Comparison of ENCODE assay signal across 8 mouse cellular contexts in the genomic region with DNA sequence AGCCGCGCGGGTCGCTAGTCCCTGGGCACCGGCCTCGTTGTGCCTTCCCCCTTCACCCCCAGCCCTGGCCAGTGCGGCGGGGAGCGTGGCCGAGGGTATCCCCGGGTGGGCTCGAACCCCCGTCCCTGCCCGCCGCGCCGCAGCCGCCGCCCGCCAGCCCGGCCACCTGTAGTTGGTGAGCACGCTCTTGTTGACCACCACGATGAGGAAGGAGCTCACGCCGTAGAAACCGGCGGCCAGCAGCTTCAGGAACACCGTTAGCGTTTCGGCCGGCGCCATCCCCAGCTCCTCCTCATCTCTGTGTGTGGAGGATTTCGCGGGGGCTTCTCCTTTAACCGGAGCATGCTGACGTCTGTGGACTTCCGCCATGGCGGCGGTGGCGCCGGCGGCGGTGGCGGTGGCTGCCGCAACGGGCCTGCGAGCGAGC. TPM values are rescaled to one million over a fixed set of nuclear protein-coding genes. Genes with fewer than 3 reads are reported as not detected.
A peak's percentile ranks its signal among the peaks of the same experiment; 100 is the strongest.
DNase-seq lines count a peak whose midpoint lies in the region; ATAC-seq and TF ChIP-seq lines count a peak whose summit lies in the region.

No protein-coding gene starts in this region.

- no peaks in the 10 kb centered on the region for H3K4me1 ChIP-seq in brown adipose tissue, adult 24 weeks (ENCODE audit: control insufficient read depth, insufficient read depth, insufficient read length, low read length)
- H3K4me1 ChIP-seq in forebrain, embryonic 15.5 days, result peaks cover 16% of the 10 kb centered on the region
- 0 out of 2 replicates have a peak, but pooled peaks cover 3% of the 10 kb centered on the region for H3K4me1 ChIP-seq in lung, embryonic 14.5 days (ENCODE audit: insufficient read depth)

- H3K9ac ChIP-seq in forebrain, embryonic 15.5 days (replicated peaks), result peak overlapping the region; percentile 98
- H3K9ac ChIP-seq in lung, embryonic 14.5 days, result peak overlapping the region; percentile 98

- H3K4me3 ChIP-seq in brown adipose tissue, adult 24 weeks (ENCODE audit: insufficient read depth, low read depth, low read length), result peak overlapping the region; percentile 99
- H3K4me3 ChIP-seq in forebrain, embryonic 15.5 days, result peak overlapping the region; percentile 95
- H3K4me3 ChIP-seq in lung, embryonic 14.5 days (ENCODE audit: low read depth, low read length), result peak overlapping the region; percentile 92

- H3K36me3 ChIP-seq in forebrain, embryonic 15.5 days, result peaks cover 6% of the 10 kb centered on the region
- peaks cover 9% of the 10 kb centered on the region; the same call in 1 of the 2 replicates for H3K36me3 ChIP-seq in lung, embryonic 14.5 days (ENCODE audit: insufficient read depth)

- intact Hi-C loops in heart, postnatal 14 days (cut with DNase I), result loop anchor here (5.0 kb wide), 1 partner anchor 67 kb away; no protein-coding TSS in a partner anchor

- peak; percentile 64 to 65 for DNase-seq in CD8-positive naive resting alpha-beta T cell, adult 2 months (ENCODE audit: low read depth in 2 of 2, low spot score in 2 of 2)
- peak; percentile 77 to 79 for DNase-seq in heart, postnatal 14 days
- DNase-seq in layer of hippocampus, adult 18-20 months (ENCODE audit: low spot score in 2 of 2), result peak; percentile 70 to 84
- DNase-seq in lung, embryonic 14.5 days, result peak; percentile 73
- DNase-seq in testis, postnatal 10 days (ENCODE audit: low spot score), result peak; percentile 75

- TF ChIP-seq CTCF in lung, embryonic 14.5 days (IDR thresholded peaks at IDR 0.05; ENCODE audit: low read depth), result no peak

- peak overlapping the region; percentile 83 for H3K4me2 ChIP-seq in forebrain, embryonic 15.5 days (replicated peaks)
- H3K4me2 ChIP-seq in lung, embryonic 14.5 days, result peak overlapping the region; percentile 84

- no peaks in the 10 kb centered on the region for H3K27me3 ChIP-seq in forebrain, embryonic 15.5 days
- H3K27me3 ChIP-seq in lung, embryonic 14.5 days (ENCODE audit: insufficient read depth, low read length), result no peaks in the 10 kb centered on the region

- peak overlapping the region; percentile 90 for H3K27ac ChIP-seq in brown adipose tissue, adult 24 weeks (replicated peaks; ENCODE audit: low read depth, low read length)
- peak overlapping the region; percentile 98 for H3K27ac ChIP-seq in forebrain, embryonic 15.5 days (replicated peaks)
- H3K27ac ChIP-seq in lung, embryonic 14.5 days (ENCODE audit: low read depth), result peak overlapping the region; percentile 98

- WGBS in forebrain, embryonic 15.5 days, result under 1% methylated on average over 48 of the region's 48 CpGs
- under 1% methylated on average over 47 of the region's 48 CpGs for WGBS in lung, embryonic 14.5 days

- ATAC-seq in forebrain, embryonic 15.5 days (replicated peaks), result peak; percentile 83
- ATAC-seq in lung, embryonic 14.5 days (ENCODE audit: insufficient read depth), result peak; percentile 74
- ATAC-seq in neutrophil, adult 5-6 weeks (ENCODE audit: extremely low read depth, insufficient number of reproducible peaks, low FRiP score, poor library complexity, severe bottlenecking), result peak; percentile 57; the same call in 1 of the 2 replicates

- no peaks in the 10 kb centered on the region for H3K9me3 ChIP-seq in forebrain, embryonic 15.5 days
- no peaks in the 10 kb centered on the region for H3K9me3 ChIP-seq in lung, embryonic 14.5 days (ENCODE audit: low read depth, low read length)

RNA-seq across cellular contexts. Expression of gene Slc35d1, which starts 0.5 kb away (rescaled TPM):
- polyA plus RNA-seq in brown adipose tissue, adult 24 weeks (2012; ENCODE audit: insufficient read depth, insufficient read length, missing spikeins), result 2.9 and 3.6 TPM in 2 replicates
- polyA plus RNA-seq in forebrain, embryonic 15.5 days (2015; fragmentation: Nextera tagmentation; extraction: Ambion mirVana), result 4.4 and 5.0 TPM in 2 replicates
- total RNA-seq in heart, postnatal 14 days (2021), result 1 to 10 TPM; 7.4 to 8.8 TPM
- 10 to 100 TPM; 12.6 to 15.1 TPM for total RNA-seq in layer of hippocampus, adult 18-20 months (2021)
- polyA plus RNA-seq in lung, embryonic 14.5 days (2014; fragmentation: Nextera tagmentation; extraction: Ambion mirVana), result 13.5 and 14.5 TPM in 2 replicates
- 7.3 and 7.5 TPM in 2 replicates for total RNA-seq in neutrophil, adult 5-6 weeks (2017)

Comparison
In these comparisons a context has a peak if more than half of its experiments do, and no peak if none do; other contexts are left out.
1. Peak in every context shown above with its lines: DNase-seq, ATAC-seq, H3K4me3 ChIP-seq and H3K27ac ChIP-seq.